Mouse (Mus musculus) cerebellum, adult 8-10 months (tissue): ENCODE measurements around the gene Rhcg.
A peak's percentile ranks its signal among the peaks of the same experiment; 100 is the strongest.

Source experiments
- DNase-seq: peaks from one replicate; pipeline ENCODE4 v3.0.0; 2022

The Rhcg gene

DNA sequence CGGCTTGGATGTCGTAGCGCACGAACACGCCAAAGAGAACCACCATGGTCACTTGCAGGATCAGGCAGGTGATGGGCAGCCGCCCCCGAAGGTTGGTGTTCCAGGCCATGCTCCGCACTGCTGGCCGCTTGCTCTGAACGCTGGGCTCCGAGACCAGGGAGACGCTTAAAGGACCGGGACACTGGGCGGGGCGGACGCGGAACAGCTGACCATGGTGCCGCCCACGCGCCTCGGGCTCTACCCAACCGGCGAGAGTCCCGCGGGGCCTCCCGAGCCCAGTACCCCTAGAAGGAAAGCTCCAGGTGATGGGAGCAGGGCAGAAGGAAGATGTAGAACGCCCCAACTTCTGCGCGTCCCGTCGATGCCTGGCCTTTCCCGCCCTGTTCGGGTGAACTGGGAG is at the start of gene Rhcg:
Gene Rhcg, minus strand, starts transcription at position 240 of the 400 bp plus-strand sequence.
- DNase-seq, result no peak

DNA sequence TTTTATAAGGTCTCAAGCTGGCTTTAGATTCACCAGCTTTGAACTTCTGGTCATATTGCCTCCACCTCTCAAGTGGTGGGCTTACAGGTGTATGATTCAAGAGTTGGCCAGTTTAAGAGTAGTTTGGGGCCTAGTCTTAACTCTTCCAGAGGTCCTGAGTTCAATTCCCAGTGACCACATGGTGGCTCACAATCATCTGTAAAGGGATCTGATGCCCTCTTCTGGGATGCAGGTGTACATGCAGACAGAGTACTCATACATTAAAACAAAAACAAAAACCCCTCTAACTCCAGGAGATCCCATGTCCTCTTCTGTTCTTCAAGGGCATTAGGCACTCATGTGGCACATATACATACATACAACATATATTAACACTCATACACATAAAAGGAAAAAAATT is 49.2 kb upstream of the Rhcg start:
- no peak for DNase-seq

DNA sequence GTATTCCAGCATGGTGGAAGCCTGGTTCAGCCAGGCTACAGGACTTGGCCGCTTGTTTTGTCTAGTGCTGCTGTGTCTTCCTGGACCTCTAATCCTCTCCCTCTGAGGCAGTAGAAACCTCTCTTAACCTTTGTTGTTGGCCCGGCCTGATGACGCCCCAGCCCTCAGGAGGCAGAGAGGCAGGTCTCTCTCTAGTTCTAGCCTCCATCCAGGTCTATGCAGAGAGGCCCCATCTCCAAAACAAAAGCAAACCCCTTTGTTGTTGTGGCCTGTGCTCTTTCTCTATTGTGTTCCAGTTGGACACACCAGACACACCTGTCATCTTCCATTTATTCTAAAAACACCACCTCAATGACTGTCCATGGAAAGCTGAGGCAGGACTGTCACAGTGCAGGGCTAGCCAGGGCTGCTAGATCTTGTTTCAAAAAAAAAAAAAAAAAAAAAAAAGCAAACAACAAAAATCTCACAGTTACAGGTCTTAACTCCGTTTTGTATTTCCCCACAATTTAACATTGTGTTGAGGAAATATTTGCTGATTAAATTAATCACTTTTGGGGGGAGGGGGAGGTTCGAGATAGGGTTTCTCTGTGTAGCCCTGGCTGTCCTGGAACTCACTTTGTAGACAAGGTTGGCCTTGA is 43.9 kb upstream of the Rhcg start:
- DNase-seq, result no peak

DNA sequence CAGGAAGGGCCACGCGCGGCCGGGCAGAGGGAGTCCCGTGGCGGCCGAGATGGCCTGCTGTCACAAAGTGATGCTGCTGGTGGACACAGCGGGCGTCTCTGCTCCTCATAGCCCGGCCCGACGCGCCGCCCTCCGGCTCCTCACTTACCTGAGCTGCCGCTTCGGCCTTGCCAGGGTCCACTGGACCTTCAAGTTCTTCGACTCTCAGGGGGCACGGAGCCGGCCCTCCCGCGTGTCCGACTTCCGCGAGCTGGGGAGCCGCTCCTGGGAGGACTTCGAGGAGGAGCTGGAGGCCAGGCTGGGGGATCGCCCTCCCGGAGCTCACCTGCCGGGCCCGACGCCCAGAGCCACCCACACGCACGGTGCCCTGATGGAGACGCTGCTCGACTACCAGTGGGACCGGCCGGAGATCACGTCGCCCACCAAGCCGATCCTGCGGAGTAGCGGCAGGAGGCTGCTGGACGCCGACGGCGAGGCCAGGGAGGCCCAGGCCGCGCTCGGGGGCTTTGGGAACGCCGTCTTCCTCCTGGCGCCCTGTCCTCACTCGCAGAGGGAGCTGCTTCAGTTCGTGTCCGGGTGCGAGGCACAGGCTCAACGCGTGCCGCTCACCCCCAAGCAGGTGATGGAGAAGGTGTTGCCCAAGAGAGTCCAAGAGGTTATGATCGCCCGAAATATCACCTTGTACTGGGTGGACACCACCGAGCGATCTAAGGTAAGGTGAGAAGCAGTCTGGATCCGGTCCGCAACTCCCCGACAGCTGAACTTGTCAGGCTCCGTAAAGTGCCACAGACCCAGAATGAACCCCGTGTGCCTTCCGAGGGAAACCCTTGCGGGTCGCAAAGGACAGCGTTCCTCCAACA is 43.1 kb upstream of the Rhcg start:
- DNase-seq, result no peak

- DNase-seq, result peak; percentile 89
Observed at GRCm38 (mm10) chr7:79659578-79660290, 42.3 kb upstream of the Rhcg start, which contains the start of gene Ticrr. Gene Ticrr (plus strand): TSS chr7:79660196.

- DNase-seq, result no peak
Observed at GRCm38 (mm10) chr7:79654586-79654985, 37.1 kb upstream of the Rhcg start.

- no peak for DNase-seq
Observed at GRCm38 (mm10) chr7:79654185-79654584, 36.7 kb upstream of the Rhcg start.

GRCm38 (mm10) chr7:79649005-79649404 is 31.5 kb upstream of the Rhcg start:
- DNase-seq, result peak; percentile 39

DNA sequence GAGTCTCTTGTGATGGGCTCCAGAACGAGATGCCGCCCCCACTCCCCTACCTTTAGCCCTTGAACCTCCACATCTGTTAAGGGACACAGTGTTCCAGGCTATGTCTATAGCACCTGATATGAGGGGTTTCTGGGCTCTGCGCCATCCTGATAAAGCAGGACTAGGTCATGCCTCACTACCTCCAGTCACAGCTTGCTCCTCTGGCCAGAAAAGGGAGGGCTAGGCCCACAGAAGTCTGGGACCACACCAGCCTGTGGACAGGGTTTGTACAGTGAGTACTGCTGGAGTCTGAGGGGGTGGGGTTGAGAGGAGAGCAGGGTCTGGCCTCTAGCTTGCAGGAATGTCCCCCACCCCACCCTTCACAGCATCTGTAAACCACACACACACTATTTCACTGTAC is 29.8 kb upstream of the Rhcg start:
- DNase-seq, result no peak

- DNase-seq, result no peak
Observed at GRCm38 (mm10) chr7:79631773-79632348, 14.4 kb upstream of the Rhcg start.

DNA sequence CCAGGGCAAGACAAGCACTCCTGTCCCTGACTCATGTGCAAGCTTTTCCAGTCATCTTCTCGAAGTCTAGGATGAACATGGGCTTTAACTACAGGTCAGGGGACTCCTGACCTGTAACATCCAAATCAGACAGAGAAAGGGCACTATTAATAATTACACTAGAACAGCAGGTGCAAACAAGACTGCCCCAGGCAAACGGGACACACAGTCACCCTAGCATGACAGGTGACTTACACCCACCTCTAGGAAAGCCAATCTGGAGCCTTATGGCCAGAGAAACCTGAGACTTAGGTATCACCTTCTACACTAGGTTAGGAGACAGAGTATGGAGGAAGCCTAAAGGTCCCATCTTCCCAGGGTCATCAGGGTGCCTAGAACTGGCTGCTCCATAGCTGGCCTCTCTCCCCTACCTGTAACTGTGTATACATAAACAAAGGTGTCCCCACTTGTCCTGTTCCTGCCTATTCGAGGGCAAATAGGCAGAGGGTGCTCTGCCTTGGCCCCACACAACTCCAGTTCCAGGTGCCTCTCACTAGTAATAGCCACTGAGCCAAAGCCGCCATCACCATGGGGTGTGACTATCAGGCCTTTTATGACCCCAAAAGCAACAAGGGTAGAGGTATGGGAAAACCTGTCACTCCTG is 10.9 kb upstream of the Rhcg start:
- no peak for DNase-seq

DNA sequence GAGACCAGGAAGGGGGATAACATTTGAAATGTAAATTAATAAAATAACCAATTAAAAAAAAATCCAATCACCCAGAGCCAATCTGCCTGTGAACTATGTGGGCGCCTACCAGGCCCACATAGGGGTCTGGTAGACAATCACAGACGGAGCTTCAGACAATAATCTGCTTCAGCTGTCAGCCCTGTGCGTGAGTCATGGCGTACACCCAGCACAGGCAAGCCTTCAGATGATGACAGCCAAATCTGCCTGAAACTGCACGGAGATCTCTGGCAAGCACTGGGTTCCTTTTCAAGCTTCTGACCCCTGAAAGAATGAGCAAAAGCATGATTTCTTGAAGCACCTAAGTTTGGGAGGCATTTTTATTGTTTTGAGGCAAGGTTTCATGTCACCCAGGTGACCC is 8.7 kb upstream of the Rhcg start:
- no peak for DNase-seq

DNA sequence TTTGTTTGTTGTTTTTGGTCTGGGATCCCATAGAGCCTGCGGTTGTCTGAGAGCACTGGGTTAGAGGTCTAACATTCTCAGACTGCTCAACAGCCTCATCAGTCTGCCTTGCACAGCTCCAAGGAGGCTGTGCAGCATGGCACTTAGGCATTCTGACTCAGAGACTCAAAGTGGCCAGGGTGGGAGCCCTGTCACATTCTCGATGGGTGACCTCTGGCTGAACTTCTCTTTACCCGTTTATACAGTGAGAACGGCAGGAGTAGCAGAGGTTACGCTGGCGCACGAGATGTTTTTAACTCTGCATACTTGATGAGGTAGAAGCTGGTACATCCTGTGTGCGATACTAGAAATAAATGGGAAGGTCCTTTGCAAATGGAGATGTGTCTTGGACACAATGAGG is 5.6 kb upstream of the Rhcg start:
- no peak for DNase-seq

GRCm38 (mm10) chr7:79619493-79619892 is 2.0 kb upstream of the Rhcg start:
- DNase-seq, result no peak

DNA sequence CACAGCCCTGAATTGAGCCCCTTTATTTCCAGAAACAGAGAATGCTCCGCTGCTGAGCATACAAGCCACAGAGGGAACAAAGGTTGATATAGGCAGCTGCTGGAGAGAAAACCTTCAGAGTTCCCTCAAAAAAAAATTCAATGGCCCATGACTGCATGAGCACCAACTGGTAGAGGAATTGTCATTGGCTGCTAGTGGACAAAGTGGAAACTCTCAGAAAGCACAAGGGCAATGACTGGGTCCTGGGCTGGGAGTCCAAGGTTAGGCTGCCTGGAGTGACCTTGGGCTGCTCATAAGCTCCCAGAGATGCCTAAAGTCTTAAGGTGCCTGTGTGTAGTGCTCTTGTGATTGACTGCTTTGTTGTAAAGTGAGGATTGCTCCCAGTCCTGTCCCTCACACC is 1.5 kb downstream of the Rhcg start:
- no peak for DNase-seq

DNA sequence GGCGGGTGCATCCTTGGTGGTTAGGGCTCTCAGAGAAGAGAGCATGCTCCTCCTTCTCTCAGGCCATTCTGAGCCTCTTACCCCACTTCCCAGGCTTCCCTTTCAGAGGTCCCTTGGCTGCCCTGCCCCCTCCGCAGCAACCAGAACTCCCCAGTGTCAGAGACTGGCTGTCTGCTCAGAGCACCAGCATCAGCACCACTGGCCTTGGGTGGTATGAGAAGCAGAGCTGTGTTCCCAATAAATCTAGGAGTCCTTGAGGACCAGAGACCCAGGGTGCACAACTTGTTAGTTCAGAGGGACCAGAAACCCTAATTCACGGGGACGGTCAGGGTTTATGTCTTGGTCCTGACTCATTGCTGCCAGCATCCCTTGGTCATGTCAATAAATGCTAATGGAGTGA is 2.4 kb downstream of the Rhcg start:
- DNase-seq, result no peak

GRCm38 (mm10) chr7:79613314-79613713 is 4.1 kb downstream of the Rhcg start:
- DNase-seq, result no peak

- peak; percentile 17 for DNase-seq
Observed at GRCm38 (mm10) chr7:79612783-79613182, 4.7 kb downstream of the Rhcg start.

GRCm38 (mm10) chr7:79611901-79612300 is 5.6 kb downstream of the Rhcg start:
- DNase-seq, result no peak

DNA sequence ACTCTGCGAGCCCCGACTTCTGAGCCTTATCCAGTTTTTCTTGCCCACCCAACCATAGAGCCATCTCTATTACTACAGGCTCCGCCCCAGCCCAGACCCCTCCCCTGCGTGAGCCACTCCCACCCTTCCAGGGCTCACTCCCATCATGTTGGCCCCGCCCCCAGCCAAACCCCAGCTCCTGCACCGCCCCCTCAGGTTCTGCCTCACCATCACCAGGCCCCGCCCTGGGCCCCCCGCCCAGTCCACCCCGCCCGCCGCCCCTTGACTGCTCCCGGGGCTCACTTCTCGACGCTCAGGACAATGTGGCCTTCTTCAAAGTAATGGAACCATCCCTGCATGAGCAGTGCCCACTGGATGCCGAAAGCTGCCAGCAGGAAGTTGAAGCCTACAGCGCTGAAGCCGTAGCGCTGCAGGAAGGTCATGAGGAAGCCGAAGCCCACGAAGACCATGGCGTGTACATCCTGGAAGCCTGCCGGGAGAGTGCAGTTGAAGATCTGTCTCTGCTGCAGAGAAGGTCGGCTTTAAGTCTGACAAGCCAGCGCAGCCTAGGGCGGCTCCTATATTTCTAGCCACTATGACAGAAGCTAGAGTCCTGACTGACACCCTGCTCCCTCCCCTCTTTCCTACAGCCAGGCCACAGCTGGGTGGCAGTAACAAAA is 10.1 kb downstream of the Rhcg start:
- DNase-seq, result no peak

DNA sequence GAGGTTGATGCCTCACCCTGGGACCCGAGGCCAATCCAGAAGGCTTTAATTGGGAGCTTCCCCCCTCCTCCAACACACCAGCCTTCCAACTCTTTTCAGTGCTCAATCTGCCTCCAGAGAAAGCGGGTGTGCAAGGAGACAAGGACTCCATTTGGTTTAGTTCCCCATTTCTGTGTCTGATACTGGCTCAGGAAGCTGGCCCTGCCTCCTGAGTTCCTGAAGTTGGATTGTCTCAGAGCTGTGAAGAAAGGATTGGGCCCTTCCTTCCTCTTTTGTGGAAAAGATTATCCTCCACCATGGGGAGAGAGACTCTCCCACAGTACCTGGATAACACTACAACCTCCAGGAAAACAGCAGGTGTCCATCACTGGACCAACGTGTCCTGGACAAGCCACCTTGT is 10.7 kb downstream of the Rhcg start:
- DNase-seq, result no peak

DNA sequence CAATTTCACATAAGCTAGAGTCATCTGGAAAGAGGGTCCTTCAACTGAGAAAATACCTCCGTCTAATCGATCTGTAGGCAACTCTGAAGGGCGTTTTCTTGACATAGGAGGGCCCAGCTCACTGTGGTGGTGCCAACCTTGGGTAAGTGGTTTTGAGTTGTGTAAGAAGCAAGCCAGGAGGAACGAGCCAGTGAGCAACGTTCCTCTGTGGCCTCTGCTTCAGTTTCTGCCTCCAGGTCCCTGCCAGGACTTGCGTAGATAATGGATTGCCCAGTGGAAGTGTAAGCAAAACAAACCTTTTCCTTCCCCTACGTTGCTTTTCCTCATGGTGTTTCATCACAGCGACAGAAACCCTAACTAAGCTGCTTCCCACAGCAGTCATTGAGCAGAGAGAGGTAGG is 15.5 kb downstream of the Rhcg start:
- no peak for DNase-seq
